Mouse (Mus musculus): ENCODE data around the gene Il20rb. TPM values are rescaled to one million over a fixed set of nuclear protein-coding genes. Genes with fewer than 3 reads are reported as not detected.

Gene Il20rb
- polyA plus RNA-seq, 3 experiments from 2014 or later, result 1.3 to 2.6 (median 1.8) TPM

GRCm38 (mm10) chr9:100470228-100470627 is 16.4 kb downstream of the Il20rb start:
- ATAC-seq, result no peak

GRCm38 (mm10) chr9:100469681-100470080 is 16.9 kb downstream of the Il20rb start:
- no peak for ATAC-seq

- no peak for ATAC-seq
Measured at GRCm38 (mm10) chr9:100468151-100468550, 18.4 kb downstream of the Il20rb start.

- ATAC-seq, result no peak
Measured at GRCm38 (mm10) chr9:100467653-100468052, 18.9 kb downstream of the Il20rb start.

- ATAC-seq, result no peak
Measured at GRCm38 (mm10) chr9:100466743-100467142, 19.8 kb downstream of the Il20rb start.

- no peak for ATAC-seq
Measured at GRCm38 (mm10) chr9:100465988-100466387, 20.6 kb downstream of the Il20rb start.

- ATAC-seq, result no peak
Measured at GRCm38 (mm10) chr9:100465380-100465779, 21.2 kb downstream of the Il20rb start.

- ATAC-seq, result no peak
Measured at GRCm38 (mm10) chr9:100463771-100464170, 22.8 kb downstream of the Il20rb start.

- peak; percentile 65 for ATAC-seq
Measured at GRCm38 (mm10) chr9:100462098-100462497, 24.5 kb downstream of the Il20rb start.

GRCm38 (mm10) chr9:100461671-100462070 is 24.9 kb downstream of the Il20rb start:
- ATAC-seq, result no peak

GRCm38 (mm10) chr9:100460203-100460602 is 26.4 kb downstream of the Il20rb start:
- ATAC-seq, result peak; percentile 83

GRCm38 (mm10) chr9:100457971-100458681 is 28.5 kb downstream of the Il20rb start:
- no peak for ATAC-seq

- ATAC-seq, result no peak
Measured at GRCm38 (mm10) chr9:100454664-100454993, 32.0 kb downstream of the Il20rb start.

GRCm38 (mm10) chr9:100453944-100454663 is 32.5 kb downstream of the Il20rb start:
- ATAC-seq, result peak; percentile 72

- ATAC-seq, result no peak
Measured at GRCm38 (mm10) chr9:100452432-100452831, 34.2 kb downstream of the Il20rb start.

GRCm38 (mm10) chr9:100446059-100446686 is 40.4 kb downstream of the Il20rb start:
- peak; percentile 79 for ATAC-seq

GRCm38 (mm10) chr9:100440111-100440790 is 46.3 kb downstream of the Il20rb start:
- no peak for ATAC-seq

- ATAC-seq, result no peak
Measured at GRCm38 (mm10) chr9:100439481-100439880, 47.1 kb downstream of the Il20rb start.

GRCm38 (mm10) chr9:100438994-100439393 is 47.6 kb downstream of the Il20rb start:
- no peak for ATAC-seq

GRCm38 (mm10) chr9:100436865-100437595 is 49.6 kb downstream of the Il20rb start:
- ATAC-seq, result no peak

- ATAC-seq, result no peak
Measured at GRCm38 (mm10) chr9:100431355-100431754, 55.2 kb downstream of the Il20rb start.

GRCm38 (mm10) chr9:100430911-100431310 is 55.7 kb downstream of the Il20rb start:
- ATAC-seq, result no peak
